Mouse (Mus musculus) T-cell, adult 2 months (primary cell): Measurements from ENCODE around the gene Prickle2.

ENCODE experiments used
- DNase-seq: peaks from one replicate; pipeline ENCODE4 v3.0.0; 2022; ENCODE audit warnings: low spot score

Prickle2 gene

GRCm38 (mm10) chr6:92706145-92706466, at the start of gene Prickle2:
Gene Prickle2, minus strand, starts transcription at chr6:92706155.
- no peak for DNase-seq

- DNase-seq, result no peak
These were observed 46.8 kb upstream of the Prickle2 start for GRCm38 (mm10) chr6:92752737-92753136.

GRCm38 (mm10) chr6:92749420-92749819, 43.5 kb upstream of the Prickle2 start:
- DNase-seq, result no peak

- DNase-seq, result peak; percentile 34
These were observed 37.6 kb upstream of the Prickle2 start for GRCm38 (mm10) chr6:92743605-92744004.

GRCm38 (mm10) chr6:92737116-92737515, 31.2 kb upstream of the Prickle2 start:
- DNase-seq, result no peak

GRCm38 (mm10) chr6:92733651-92734050, 27.7 kb upstream of the Prickle2 start:
- no peak for DNase-seq

GRCm38 (mm10) chr6:92728514-92728913, 22.6 kb upstream of the Prickle2 start:
- DNase-seq, result no peak

GRCm38 (mm10) chr6:92728084-92728483, 22.1 kb upstream of the Prickle2 start:
- peak; percentile 25 for DNase-seq

GRCm38 (mm10) chr6:92727351-92727986, 21.5 kb upstream of the Prickle2 start:
- no peak for DNase-seq

- DNase-seq, result no peak
These were observed 20.2 kb upstream of the Prickle2 start for GRCm38 (mm10) chr6:92726121-92726520.

GRCm38 (mm10) chr6:92724394-92724793, 18.4 kb upstream of the Prickle2 start:
- no peak for DNase-seq

- DNase-seq, result no peak
These were observed 9.9 kb upstream of the Prickle2 start for GRCm38 (mm10) chr6:92715806-92716205.

GRCm38 (mm10) chr6:92714748-92715147, 8.8 kb upstream of the Prickle2 start:
- DNase-seq, result no peak

- no peak for DNase-seq
These were observed 2.2 kb upstream of the Prickle2 start for GRCm38 (mm10) chr6:92708137-92708536.

- no peak for DNase-seq
These were observed 406 bp downstream of the Prickle2 start for GRCm38 (mm10) chr6:92705353-92706144.

GRCm38 (mm10) chr6:92704810-92705209, 1.1 kb downstream of the Prickle2 start:
- DNase-seq, result no peak

- DNase-seq, result no peak
These were observed 6.3 kb downstream of the Prickle2 start for GRCm38 (mm10) chr6:92699491-92700209.

- no peak for DNase-seq
These were observed 8.1 kb downstream of the Prickle2 start for GRCm38 (mm10) chr6:92697807-92698206.

- no peak for DNase-seq
These were observed 18.6 kb downstream of the Prickle2 start for GRCm38 (mm10) chr6:92687317-92687716.

- DNase-seq, result no peak
These were observed 31.5 kb downstream of the Prickle2 start for GRCm38 (mm10) chr6:92674394-92674925.

- no peak for DNase-seq
These were observed 35.3 kb downstream of the Prickle2 start for GRCm38 (mm10) chr6:92670518-92671147.

- no peak for DNase-seq
These were observed 36.3 kb downstream of the Prickle2 start for GRCm38 (mm10) chr6:92669623-92670022.
